Mouse (Mus musculus) subcutaneous adipose tissue, adult 2 months (tissue): Measurements from ENCODE around the gene Msrb2. TPM values are rescaled to one million over a fixed set of nuclear protein-coding genes. Genes with fewer than 3 reads are reported as not detected.

ENCODE experiments used
- polyA plus RNA-seq: library from polyadenylated mRNA; depleted of rRNA; stranded (reverse); fragments of >200 nt; gene quantifications from 2 replicates; pipeline ENCODE4 v1.2.3, GENCODE M21; 2012; ENCODE audit warnings: low replicate concordance; rRNA removed

Gene Msrb2
- 36.0 and 60.5 TPM in 2 replicates for polyA plus RNA-seq

DNA sequence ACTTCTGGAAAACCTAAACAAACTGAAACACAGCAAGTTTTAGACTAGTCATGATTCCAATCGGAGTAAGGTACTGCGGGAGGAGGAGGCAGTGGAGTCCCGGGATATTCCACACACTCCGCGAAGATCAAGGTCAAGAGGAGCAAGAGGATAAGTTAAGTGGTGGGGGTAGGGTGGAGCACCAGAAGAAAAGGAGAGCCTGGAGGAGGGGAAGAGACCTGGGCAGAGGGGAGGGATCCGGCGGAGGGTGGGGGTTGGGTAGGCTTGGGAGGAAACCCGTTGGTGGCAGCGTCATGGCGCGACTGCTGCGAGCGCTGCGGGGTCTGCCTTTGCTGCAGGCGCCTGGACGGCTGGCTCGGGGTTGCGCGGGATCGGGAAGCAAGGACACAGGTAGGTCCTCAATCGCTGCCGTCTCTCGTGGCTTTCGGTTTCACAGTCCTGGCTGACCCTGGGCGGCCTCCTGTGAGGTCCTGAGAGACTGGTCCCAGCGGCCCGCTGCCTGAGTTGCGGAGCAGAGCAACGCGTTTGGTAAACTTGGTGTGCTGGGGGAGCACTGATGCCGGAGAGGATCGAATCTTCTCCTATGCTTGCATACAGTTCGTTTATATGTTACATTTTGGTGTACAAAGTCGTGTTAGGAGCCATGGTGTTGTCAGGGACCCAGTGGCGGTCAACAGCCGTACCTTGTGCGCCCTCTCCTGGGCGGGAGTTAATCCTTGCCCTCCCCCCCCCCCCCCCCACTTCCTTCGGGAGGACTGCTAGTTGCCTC lies at the start of gene Msrb2:
Gene Msrb2, plus strand, starts transcription at position 51 of the 769 bp plus-strand sequence.

Other genes with a start within 250 kb of the Msrb2 start
- 0.09 TPM in 1 of 2 replicates, not detected in the other for gene Armc3, start 172.1 kb upstream of the Msrb2 start, polyA plus RNA-seq
- gene Ptf1a, start 74.2 kb downstream of the Msrb2 start, polyA plus RNA-seq: not detected in 2 replicates
- gene 4921504E06Rik, start 182.5 kb downstream of the Msrb2 start, polyA plus RNA-seq: not detected in 2 replicates